Mouse (Mus musculus) heart, postnatal 10 days (tissue): Measurements from ENCODE around the gene Olfr1262. TPM values are rescaled to one million over a fixed set of nuclear protein-coding genes. Genes with fewer than 3 reads are reported as not detected.

Source experiments
- DNase-seq, 2 experiments: peaks; one replicate each; pipeline ENCODE4 v3.0.0; 2021
- intact Hi-C: fragments of 180-260 bp; cut with DNase I; formaldehyde crosslinking; loops from one replicate; pipeline ENCODE4 v1.15.1; 2025
- total RNA-seq, 2 experiments: library from RNA; stranded (reverse); gene quantifications; 2 replicates each; pipeline ENCODE4 v1.2.3; 2021

Gene Olfr1262
- total RNA-seq: not detected

DNA sequence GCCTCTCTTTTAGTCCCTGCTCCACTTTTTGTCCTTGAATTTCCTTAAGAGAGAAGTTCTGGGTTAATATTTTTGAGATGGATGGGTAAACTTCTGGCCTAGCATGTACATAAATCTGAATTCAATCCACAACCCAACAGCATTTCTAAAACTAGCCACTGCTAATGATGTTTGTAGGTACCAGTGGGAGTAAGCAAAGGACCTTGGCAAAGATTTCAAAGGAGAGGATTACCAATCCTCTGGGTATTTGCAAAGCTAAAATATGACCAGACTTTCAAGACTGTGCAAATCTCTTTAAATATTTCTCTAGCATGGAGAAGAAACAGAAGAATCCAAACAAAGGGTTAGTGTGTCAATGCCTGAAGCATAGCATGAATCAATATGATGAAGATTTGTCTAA lies at the start of gene Olfr1262:
Gene Olfr1262, plus strand, starts transcription at position 301 of the 400 bp plus-strand sequence.
- intact Hi-C loops: no loop called here
- DNase-seq: no peak

DNA sequence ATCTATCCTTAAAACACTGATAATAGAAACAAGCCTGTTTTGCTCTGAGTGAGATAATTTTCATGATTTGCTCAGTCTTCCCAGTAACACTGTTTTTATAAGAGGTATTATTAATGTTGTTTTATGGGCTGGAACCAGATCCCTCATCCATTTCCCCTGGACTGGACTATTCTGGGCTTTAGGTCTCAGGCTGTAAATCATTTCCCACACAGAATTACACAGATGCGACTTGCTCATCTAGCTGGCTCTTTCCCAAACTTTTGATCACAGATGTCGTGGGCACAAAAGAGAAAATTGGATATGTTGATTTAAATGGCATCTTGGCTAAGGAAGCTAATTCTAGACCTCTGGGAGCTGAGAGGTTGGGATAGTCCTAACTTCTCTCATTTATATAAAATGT lies 25.8 kb upstream of the Olfr1262 start, which contains the start of gene Olfr1260:
Gene Olfr1260, plus strand, starts transcription at position 157 of the 400 bp plus-strand sequence.
- intact Hi-C loops: no loop called here
- DNase-seq: no peak

DNA sequence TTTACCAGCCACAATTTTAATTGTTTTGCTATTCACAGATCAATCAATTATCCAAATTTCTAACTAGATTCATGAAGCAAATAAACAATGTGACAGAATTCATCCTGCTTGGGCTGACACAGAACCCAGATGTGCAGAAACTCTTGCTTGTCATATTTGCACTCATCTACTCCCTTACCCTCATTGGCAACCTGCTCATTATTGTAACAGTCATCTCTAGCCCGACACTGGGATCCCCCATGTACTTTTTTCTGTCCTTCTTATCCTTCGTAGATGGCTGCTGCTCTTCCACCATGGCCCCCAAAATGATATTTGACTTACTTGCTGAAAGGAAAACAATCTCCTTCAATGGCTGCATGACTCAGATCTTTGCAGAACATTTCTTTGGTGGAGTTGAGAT lies 22.2 kb upstream of the Olfr1262 start:
- intact Hi-C loops: no loop called here
- DNase-seq: no peak

GRCm38 (mm10) chr2:89990921-89991320 lies 9.0 kb upstream of the Olfr1262 start, which contains the start of gene Olfr1261:
TSS of gene Olfr1261 (plus strand) at chr2:89991221.
- intact Hi-C loops: no loop called here
- DNase-seq: no peak

DNA sequence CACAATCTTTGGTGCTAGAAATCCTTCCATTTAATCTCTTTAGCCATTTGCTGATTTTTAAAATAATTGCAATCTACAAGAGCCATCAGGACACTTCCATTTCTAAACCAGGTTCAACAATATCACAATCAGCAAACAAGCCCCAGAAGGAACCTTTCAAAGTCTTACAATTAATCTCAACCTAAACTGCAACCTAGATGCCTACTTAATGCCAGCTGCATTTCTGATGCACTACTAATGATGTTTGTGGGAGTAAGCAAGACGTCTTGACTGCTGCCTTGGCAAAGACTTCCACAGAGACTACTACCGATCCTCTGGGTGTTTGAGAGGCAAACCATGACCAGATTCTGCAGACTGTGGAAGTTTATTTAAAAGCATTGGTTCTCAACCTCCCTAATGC lies 11.9 kb downstream of the Olfr1262 start, which contains the start of gene Olfr1263:
Gene Olfr1263, plus strand, starts transcription at position 301 of the 400 bp plus-strand sequence.
- no peak for DNase-seq
- intact Hi-C loops: no loop called here

- DNase-seq: no peak
- intact Hi-C loops: no loop called here
Observed at GRCm38 (mm10) chr2:90025477-90025876, 25.5 kb downstream of the Olfr1262 start, which contains the start of gene Olfr1264. TSS of gene Olfr1264 (minus strand) at chr2:90025577.

- intact Hi-C loops: no loop called here
- no peak for DNase-seq
Observed at GRCm38 (mm10) chr2:90035037-90035436, 35.1 kb downstream of the Olfr1262 start, which contains the start of gene Olfr1265. TSS of gene Olfr1265 (plus strand) at chr2:90035337.

Other genes with a start within 250 kb of the Olfr1262 start
- gene Olfr1253, start 243.1 kb upstream of the Olfr1262 start, total RNA-seq: not detected
- not detected for gene Olfr1254, start 206.5 kb upstream of the Olfr1262 start, total RNA-seq
- not detected for gene Olfr1255, start 188.1 kb upstream of the Olfr1262 start, total RNA-seq
- not detected for gene Olfr1256, start 158.6 kb upstream of the Olfr1262 start, total RNA-seq
- gene Olfr48, start 151.9 kb upstream of the Olfr1262 start, total RNA-seq: not detected
- not detected for gene Olfr1257, start 121.7 kb upstream of the Olfr1262 start, total RNA-seq
- not detected for gene Olfr1258, start 72.8 kb upstream of the Olfr1262 start, total RNA-seq
- not detected for gene Olfr1259, start 51.5 kb upstream of the Olfr1262 start, total RNA-seq
- not detected for gene Olfr1260, start 25.8 kb upstream of the Olfr1262 start, total RNA-seq
- not detected for gene Olfr1261, start 8.9 kb upstream of the Olfr1262 start, total RNA-seq
- not detected for gene Olfr1263, start 12.0 kb downstream of the Olfr1262 start, total RNA-seq
- not detected for gene Olfr1264, start 25.4 kb downstream of the Olfr1262 start, total RNA-seq
- gene Olfr1265, start 35.2 kb downstream of the Olfr1262 start, total RNA-seq: not detected
- gene Olfr140, start 63.4 kb downstream of the Olfr1262 start, total RNA-seq: not detected
- not detected for gene Olfr1269, start 121.3 kb downstream of the Olfr1262 start, total RNA-seq
- gene Olfr32, start 142.2 kb downstream of the Olfr1262 start, total RNA-seq: not detected
- not detected for gene Olfr1270, start 152.9 kb downstream of the Olfr1262 start, total RNA-seq
- not detected for gene Olfr1506, start 224.3 kb downstream of the Olfr1262 start, total RNA-seq